Mouse (Mus musculus) thymus, postnatal 25 days (tissue): ENCODE measurements around the gene Mrpl14.

Experiments used
- DNase-seq: peaks from one replicate; pipeline ENCODE4 v3.0.0; 2022

The Mrpl14 gene

DNA sequence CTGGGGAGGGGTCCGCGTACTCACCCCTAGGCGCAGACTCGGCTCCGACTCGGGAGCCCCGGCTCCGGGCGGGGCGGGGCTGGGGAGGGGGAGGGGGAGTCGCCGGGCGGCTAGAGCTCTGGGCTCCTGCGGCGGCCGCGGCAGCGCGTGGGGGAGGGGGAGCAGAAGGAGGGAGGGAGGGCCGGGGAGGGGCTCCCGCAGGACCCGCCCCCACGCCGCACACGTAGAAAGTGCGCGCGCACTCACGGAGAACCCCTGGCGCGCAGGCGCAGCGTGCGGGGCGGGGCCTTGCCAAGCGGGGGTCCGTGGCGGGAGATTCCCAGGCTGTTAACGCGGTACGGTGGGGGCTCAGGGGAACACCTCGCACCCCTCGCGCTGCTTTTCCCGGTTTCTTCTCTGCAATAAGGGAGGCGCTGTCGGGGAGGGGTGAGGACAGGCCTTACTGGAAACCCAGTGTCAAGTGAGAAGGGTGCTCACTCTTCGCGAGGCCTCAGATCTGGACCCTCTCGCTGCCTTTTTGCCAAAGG, at the start of gene Mrpl14:
Mrpl14 (plus strand) TSS at position 230 of the 527 bp plus-strand sequence.
- DNase-seq = peak; percentile 94

DNA sequence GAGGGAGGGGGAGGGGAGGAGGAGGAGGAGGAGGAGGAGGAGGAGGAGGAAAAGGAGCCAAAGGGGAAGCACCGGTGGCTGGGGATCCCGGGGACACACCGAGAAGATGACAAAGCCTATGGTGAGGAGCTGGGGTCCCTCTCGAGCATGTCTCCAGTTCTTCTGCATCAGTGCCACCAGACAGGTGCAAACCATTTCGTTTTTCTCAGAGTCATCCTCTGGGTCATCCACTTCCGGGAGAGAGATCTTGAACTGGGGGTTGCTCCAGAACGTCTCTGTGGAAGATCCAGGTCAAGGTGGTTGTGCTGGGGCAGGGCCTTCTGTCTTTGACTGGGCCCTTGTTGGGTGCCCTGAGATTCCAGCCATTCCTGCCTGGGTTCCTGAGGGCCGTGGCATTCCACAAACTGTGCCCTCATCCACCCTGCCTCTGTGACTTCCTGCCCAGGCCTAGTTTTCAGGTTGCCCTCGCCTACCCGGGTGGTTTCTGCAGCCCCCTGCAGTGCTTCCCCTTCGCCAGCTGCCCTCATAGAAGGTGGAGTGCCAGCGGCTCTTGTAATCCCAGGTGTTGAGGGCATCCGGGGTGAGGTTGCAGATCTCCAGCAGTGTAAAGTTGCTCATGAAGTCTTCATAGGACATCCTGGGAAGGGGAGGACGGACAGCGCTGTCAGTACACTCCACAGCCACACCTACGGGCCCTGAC, 47.4 kb upstream of the Mrpl14 start:
- DNase-seq = peak; percentile 83

DNA sequence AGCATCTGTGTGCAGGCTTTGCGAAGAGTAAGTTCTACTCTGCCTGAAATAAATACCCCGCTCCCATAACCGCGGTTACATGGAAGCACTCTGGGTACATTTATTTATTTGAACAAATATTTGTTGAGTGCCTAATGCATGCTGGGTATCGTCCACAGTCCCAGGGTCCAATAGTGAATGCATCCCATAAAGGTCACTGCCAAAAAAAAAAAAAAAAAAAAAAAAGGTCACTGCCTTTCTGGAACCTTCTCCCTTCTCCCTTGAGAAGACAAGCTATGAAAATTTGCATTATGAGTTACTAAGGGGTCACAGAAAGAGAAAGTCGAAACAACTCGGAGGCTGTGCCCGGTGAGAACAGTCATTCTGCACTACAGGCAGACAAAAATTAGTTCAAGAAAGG, 44.1 kb upstream of the Mrpl14 start:
- DNase-seq = no peak

DNA sequence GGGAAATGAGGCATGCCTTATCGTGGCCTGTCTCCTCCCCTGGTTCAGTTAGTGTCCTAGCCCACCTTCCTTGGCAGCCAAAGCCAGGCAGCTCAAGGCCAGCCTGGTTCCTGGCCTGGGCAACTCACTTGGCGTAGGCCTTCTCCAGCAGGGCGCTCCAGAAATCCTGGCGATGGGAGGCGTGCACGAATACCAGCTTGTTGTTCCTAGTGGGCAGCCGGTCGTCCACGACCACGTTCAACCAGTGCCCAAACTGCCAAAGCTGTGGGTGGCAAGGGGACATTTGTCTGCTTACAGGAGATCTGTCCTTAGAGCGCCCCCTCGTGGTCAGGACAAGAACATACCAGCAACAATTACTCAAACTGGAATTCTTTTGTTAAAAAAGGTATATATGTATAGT, 43.4 kb upstream of the Mrpl14 start:
- DNase-seq = peak; percentile 82

DNA sequence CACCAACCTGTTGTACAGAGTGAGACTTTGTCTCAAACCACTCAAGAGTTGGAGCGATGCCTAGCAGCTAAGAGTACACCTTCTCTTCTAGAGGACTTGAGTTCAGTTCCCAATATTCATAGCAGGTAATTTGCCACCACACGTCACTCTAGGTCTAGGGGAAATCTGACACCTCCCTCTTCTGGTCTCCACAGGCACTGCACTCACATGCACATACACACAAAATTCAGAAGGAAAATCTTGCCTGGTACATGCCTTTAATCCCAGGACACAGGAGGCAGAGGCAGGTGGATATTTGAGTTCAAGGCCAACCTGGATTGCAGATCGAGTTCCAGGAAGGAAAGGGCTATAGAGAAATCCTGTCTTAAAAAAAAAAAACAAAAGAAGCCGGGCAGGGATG, 41.9 kb upstream of the Mrpl14 start:
- DNase-seq = no peak

DNA sequence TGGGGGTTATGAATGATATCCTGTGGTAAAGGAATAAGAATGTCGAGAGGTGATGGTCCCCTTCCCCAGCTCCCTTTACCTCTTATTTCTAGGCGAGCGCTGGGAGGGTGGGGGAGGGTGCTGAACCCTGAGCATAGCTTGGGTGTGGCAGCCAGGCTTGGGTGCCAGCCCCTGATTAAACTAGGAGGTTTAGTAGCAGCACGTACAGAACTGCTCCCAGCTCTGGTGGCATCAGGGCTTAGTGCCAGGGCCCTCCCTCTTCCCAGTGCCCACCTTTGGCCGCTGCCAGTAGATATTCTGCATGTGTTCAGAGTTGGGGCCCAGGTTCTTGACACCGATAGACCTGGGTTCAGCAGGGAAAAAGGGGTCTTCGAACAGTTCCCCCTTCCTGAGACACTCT, 32.9 kb upstream of the Mrpl14 start:
- DNase-seq = no peak

DNA sequence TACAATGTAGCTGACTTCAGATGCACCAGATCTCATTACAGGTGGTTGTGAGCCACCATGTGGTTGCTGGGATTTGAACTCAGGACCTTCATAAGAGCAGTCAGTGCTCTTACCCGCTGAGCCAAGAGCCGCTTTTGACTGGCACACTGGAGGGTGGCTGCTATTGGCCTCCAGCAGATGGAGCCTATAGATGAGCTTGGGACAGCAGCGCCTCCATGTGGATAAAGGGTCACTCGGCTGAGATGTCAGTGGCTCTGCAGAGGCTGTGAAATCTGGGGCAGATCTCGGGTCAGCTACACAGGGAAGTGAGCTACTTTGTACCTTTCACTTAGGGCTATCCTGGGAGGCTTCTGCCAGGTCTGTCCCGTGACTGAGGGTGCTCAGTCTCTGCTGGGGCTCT, 30.3 kb upstream of the Mrpl14 start:
- peak; percentile 42 for DNase-seq

DNA sequence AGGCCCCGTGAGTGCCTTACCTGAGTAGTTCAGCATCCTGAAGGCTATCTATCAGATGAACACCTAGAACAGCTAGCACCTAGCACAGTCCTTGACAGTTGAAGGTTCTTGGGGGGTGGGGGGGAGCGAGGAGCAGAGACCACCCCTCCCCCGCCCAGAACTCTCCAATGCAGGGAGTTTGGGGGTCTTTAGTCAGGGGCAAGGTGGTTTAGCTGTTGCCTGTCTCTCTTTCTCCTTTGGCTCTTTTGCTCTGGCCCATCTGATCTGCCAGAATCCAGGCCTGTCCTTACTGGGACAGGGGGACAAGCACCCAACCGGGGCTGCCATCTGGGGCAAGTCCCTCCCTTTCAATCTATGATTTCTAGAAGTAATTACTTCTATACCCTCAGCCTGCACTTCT, 26.9 kb upstream of the Mrpl14 start, which contains the start of gene Capn11:
Capn11 (minus strand) TSS at position 101 of the 400 bp plus-strand sequence.
- DNase-seq = no peak

DNA sequence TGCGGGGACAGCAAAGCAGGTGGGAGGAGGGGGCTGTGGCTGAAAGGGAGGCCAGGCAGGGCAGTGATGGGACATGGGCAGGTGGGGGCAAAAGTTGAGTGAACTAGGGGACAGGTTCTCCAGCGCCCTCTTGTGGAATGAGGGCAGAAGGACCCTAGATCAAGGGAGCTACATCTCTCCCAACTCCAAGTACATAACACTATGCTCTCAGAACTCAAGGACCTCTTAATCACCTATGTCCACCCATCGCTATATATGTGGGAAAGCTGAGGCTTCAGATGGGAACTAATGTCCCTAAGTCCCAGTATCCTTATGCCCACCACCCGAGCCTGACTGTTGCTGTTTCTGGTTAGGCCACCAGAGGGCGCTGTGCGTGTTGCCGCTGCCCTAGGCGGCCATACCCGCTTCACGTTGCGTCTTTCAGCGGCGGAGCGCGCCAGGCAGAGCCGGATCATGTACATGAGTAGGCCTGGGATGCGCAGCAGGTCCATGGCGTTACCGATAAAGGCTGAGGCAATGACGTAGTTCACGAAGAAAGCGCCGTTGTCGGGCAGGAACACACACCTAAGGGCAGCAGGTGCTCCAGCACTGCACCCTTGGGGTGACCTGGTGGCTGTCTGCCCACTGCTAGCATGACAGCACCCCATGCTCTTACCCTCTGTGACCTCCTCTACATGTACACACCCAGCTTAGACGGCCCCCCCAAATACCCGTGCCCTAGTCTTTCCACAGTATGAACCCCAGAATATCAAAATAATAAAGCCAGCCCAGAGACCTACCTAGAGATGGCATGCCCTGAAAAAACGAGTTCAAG, 22.8 kb upstream of the Mrpl14 start:
- peak; percentile 81 for DNase-seq

DNA sequence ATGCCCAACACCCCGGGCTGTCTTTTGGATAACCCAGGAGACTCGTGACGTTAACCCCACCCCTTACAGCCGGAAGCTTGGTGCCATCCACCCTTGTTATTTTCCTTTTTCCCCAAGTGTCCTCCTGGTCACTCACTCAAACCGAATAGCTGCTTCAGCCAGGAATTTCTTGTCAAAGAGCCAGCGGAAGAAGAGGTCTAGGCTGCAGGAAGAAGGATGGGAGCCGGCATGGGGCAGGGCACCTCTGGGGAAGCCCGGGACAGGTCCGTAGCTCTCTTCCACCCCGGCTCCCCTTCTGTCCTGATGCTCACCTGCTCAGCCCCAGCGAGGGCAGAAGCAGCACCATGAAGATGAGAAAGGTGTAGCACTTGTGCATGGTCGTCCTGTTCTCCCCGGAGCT, 21.5 kb upstream of the Mrpl14 start:
- no peak for DNase-seq

DNA sequence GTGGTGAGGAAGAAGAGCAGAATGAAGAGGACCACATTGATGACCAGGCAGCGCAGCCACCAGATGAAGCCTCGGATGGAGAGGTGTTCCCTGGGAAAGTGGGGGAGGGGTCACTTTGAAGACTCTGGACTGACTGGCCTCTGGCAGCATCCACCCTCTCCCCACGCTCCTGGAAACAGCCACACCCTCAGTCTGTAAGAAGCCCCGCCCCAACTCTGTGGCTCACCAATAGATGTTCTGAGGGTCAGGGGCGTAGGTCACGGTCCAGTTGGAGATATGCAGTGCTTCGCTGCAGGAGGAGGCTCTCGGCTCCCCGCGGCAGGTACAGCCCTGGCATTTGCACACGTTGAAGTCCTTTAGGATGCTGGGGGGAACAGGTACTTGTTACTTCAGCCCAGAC, 20.0 kb upstream of the Mrpl14 start:
- no peak for DNase-seq

DNA sequence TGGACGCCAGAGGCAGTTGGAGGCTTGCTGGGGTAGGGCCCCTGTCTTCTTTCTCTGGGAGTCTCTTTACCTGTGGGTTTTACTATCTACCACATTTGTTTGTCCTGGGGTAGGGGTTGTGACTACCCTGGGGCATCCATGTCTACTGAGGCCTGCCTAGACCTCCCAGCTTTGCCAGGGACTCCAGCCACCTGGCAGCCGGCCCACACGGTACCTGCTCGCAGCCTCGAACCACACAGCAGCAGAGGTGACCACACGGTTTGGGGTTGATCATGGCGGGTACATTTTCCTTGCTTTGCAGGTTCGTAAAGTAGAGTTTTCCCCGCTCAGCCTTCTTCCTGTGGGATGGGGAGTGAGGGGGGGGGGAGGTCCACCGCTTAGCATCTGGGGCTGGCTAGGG, 18.6 kb upstream of the Mrpl14 start:
- no peak for DNase-seq

DNA sequence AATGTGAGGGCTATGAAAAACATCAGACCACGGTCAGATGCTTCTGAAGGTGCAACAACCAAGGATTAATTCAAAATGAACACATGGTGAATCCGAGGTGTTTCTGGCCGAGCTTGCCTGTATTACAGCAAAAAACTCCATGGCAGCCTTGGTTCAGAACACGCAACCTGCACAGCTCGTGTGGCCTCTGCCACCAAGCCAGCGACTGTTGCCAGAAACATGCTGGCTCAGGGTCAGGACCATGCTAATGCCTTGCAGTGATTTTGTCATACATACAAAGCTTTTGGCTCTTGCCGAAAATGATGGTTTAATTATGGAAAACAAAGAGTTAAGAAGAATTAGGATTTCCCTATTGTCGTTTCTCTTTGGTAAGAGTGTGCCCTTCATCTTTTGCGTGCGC, 18.1 kb upstream of the Mrpl14 start:
- no peak for DNase-seq

DNA sequence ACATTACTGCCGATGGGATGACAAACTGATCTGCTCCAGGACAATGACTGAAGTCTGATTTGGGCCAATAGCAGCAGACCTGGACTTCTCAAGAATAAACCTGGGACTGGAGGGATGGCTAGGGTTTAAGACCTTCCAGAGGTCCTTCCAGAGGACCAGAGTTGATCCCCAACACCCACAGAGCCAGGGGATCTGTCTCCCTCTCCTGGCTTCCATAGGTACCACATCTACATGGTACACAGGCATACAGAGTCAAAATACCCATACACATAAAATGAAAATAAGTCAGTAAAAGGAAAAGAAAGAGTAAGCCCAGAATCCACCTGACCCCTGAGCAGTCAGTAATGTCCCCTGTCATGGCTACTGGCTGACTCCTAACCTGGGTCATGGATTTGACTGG, 14.3 kb upstream of the Mrpl14 start:
- no peak for DNase-seq

DNA sequence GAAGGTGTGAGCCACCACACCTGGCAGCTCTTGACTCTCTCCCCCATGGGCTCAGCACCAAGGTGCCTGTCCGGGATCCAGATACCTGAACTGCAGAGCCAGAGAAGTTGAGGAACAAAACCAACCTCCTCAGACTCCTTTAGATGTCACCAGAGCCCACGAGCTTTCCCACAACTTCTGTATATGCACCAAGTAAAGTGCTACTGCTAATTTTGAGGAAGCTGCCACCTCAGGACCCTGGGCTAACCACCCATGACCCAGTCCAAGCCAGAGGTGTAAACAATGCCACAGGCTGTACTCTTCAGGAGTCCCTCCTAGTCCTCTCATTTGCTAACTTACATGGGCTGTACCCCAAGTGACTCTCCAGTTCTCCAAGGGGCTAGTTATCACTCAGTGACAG, 13.5 kb upstream of the Mrpl14 start:
- no peak for DNase-seq

DNA sequence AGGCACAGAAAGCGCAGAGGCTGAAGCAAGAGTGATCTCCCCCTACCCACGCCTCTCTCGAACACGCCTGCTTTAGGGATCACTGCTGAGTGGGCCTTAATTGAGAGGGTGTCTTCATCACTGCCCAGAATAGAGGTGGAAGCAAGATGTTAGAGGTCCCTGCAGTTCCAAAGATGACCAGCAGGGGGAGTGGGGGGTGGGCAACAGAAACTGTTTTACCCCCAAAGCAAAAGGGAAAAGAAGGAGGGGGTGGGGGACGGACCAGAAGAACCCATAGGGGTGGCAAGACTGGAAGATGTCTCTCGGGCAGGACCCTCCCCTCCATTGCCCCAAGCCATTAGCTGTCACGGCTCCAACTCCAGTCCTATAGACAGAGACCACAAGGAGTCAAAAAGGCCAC, 8.0 kb upstream of the Mrpl14 start:
- peak; percentile 74 for DNase-seq

DNA sequence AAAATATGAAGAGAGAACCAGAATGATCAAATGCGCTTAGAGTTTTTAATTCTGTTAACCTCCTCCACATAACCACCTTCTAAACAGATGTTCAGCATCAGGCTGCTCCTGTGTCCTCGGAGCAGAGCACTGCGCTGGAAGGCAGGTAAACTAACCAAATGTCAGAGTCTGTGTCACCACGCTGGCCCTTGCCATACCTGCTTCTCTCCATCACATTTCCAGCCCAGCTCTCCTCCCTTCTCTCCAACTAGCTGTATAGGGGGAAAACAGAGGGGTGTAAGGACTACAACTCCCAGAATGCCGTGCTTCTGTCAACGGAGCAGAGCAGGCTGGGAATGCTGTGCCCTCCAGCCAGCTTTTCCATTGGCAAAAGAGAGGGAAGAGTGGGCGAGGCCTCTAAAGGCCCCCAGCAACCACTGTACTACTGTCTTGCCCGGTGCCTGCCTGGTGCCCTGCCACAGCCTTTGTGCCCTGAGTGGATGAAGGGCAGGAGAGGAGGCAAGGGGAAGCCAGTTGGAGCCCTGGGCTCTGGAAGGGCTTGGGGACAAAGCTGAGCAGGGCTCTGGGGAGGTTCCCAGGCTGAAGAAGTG, 5.6 kb upstream of the Mrpl14 start:
- no peak for DNase-seq

DNA sequence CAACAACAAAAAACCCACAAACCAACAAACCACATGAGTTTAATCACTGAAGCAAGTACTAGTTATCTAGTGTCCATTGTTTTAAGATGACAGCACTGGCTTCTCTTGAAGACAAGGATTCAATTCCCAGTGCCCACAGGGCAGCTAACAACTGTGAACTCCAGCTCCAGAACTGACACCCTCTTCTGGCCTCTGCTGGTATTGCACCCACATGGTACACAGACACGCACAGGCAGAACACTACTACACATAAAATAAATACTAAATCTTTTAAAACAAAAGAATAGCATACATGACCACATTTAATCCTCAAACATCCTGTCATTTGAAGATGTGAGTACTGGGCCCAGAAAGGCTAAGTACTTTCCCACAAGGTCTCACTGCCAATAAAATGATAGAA, 4.5 kb upstream of the Mrpl14 start:
- DNase-seq = no peak

DNA sequence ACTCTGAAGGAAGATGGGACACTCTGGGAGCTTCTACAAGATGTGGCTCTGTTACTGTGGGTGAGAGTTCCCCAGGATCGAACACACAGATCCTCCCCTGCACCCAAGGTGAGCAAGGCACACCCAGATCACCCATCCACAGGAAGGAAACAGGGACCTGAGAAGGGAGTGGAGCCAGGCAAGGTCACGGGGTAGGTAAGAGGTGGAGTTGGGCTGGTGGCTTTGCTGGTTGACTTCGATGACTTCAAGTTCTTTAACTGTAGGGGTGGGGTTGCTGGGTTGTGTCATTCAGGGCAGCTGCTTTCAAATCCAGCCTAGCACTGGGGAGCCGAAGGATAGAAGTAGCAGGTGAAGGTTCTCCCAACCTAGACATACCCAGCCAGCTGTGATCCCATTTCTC, 3.3 kb upstream of the Mrpl14 start:
- DNase-seq = no peak

DNA sequence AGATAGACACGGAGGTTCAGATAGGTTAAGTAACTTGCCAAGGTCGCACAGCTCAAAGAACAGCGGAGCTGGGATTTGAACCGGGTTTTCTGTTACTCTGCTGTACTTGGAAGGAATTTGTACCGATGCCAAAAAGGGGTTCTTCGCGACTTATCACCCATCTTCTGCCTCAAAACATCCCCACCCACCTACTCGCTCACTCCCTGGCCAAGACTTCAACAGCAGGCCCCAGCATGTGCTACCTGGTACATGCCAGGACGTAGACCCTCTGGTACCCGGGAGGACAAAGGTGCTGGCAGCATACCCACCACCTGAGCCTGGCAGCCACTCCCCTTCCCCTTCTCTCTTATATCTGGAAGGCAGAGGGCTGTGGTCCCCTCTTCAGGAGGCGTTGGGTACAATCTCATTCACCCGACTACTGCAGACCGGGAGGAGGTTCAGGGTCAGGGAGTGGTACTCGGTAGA, 1.4 kb upstream of the Mrpl14 start:
- no peak for DNase-seq

DNA sequence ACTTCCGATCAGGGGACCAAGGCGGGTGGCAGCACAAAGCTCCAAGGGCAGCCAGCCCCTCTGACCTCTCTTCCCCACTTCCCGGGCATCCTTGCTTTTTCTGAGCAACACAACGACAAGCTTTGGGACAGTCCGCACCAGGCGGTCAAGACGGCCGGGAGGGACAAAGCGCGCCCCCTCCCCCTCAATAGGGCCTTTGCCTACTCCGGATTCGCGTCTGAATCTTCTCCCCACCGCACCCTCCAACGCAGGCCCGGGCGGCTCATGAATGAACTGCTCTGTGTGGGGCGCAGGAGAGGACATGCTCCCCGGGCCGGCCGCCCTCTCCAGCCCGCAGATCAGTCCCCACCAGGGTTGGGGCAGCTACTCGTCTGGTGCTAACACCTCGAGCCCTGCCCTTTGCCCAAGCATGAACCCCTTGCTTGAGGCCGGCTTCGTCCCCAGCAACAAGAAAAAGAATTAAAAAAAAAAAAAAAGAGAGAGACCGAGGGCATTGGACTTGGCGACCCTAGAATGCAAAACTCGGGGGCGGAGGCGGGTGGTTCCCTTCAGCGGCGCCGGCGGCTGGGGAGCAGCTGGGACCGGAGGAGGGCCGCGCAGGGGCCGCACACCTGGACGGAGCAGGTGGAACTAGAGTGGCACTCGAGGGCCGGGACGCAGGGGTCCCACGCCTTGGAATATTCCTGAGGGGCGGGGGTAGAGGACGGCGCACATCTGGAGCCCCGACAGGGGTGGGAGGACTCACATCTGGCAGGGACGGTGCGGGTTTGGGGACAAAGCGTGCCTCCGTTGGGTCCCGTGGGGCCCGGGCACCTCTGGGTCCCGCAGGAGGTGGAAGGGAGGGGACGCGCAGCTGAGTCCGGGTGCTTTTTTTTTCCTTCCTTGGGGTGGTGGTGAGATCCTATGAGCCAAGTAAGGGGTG, 690 bp upstream of the Mrpl14 start:
- DNase-seq = peak; percentile 54

DNA sequence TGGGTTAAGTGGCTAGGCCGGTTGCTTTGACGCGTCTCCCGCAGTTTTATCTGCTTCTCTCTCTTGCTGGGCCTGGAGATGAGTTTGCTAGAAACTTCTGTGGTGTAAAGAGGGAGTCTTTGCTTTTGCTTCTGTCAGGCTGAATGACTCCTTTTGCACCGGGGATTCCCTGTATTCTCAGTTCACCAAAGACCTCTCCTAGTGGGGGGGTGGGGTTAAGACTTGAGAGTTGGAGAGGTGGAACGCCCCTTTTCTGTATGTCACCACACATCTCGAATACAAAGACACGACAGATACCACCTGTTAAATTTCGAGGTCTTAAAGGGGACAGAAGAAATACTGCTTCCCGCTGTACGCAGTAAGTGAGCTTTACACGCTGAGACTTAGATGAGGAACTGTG, 594 bp downstream of the Mrpl14 start, which contains the start of gene Tmem63b:
Tmem63b (minus strand) TSS at position 190 of the 400 bp plus-strand sequence.
- DNase-seq = no peak
